Mouse (Mus musculus) intestine, embryonic 14.5 days (tissue): ENCODE results near the gene Adh5. TPM values are rescaled to one million over a fixed set of nuclear protein-coding genes. Genes with fewer than 3 reads are reported as not detected.

Experiments
- polyA plus RNA-seq: library from polyadenylated mRNA; unstranded; fragments of >200 nt; fragmentation: Nextera tagmentation; extraction: Ambion mirVana; gene quantifications from 2 replicates; pipeline ENCODE4 v1.2.1, GENCODE M21; 2014

The Adh5 gene
- polyA plus RNA-seq, 1 experiment from 2014 or later, result 207 TPM

Other genes starting within 250 kb of the Adh5 start
- 0.30 TPM in 1 of 2 replicates, not detected in the other for gene 4930579F01Rik, start 249.3 kb upstream of the Adh5 start, polyA plus RNA-seq
- not detected in 2 replicates for gene Adh7, start 225.3 kb upstream of the Adh5 start, polyA plus RNA-seq
- gene Adh1, start 182.1 kb upstream of the Adh5 start, polyA plus RNA-seq, result 14.9 and 22.9 TPM in 2 replicates
- 0.31 TPM in 2 replicates for gene Adh6a, start 129.8 kb upstream of the Adh5 start, polyA plus RNA-seq
- gene Adh6b, start 101.3 kb upstream of the Adh5 start, polyA plus RNA-seq, result 0.11 TPM in 1 of 2 replicates, not detected in the other
- gene Adh4, start 27.6 kb upstream of the Adh5 start, polyA plus RNA-seq, result not detected in 2 replicates
- 63.5 and 63.8 TPM in 2 replicates for gene Metap1, start 46.4 kb downstream of the Adh5 start, polyA plus RNA-seq
- gene Eif4e, start 83.1 kb downstream of the Adh5 start, polyA plus RNA-seq, result 345 and 370 TPM in 2 replicates